In genomic region chr16:32672861-32673560, GRCm38 (mm10) we compare ENCODE assay signal across 8 mouse cellular contexts. TPM values are rescaled to one million over a fixed set of nuclear protein-coding genes. Genes with fewer than 3 reads are reported as not detected.
DNase-seq lines count a peak whose midpoint lies in the region; ATAC-seq and TF ChIP-seq lines count a peak whose summit lies in the region.
"Had no signal": no experiment of that assay in that cellular context is flagged by ENCODE, and none has a peak within 500 bp of the region (broad histone marks: within the 10 kb centered on the region; RNA-seq: fewer than 3 reads in every experiment).

No protein-coding gene starts in this region.

- no peak overlapping the region for H3K27ac ChIP-seq in limb, embryonic 13.5 days
- no peak overlapping the region for H3K27ac ChIP-seq in limb, embryonic 10.5 days
- 0 out of 2 replicates have a peak overlapping the region, but pooled peaks have one; percentile 11 for H3K27ac ChIP-seq in heart, postnatal 0 days (ENCODE audit: low read depth)
- H3K27ac ChIP-seq in lung, postnatal 0 days (ENCODE audit: low read length) = 0 out of 2 replicates have a peak overlapping the region, but pooled peaks have one; percentile 15
- H3K27ac ChIP-seq: embryonic facial prominence, embryonic 12.5 days had no signal

- peaks cover 92% of the 10 kb centered on the region for H3K36me3 ChIP-seq in limb, embryonic 13.5 days
- peaks cover 95% of the 10 kb centered on the region for H3K36me3 ChIP-seq in limb, embryonic 10.5 days
- H3K36me3 ChIP-seq in heart, postnatal 0 days (replicated peaks; ENCODE audit: control insufficient read depth, insufficient read depth, low read length) = peaks cover 30% of the 10 kb centered on the region
- H3K36me3 ChIP-seq in lung, postnatal 0 days (ENCODE audit: insufficient read depth, low read length) = peaks cover 18% of the 10 kb centered on the region; the same call in 1 of the 2 replicates

- no peak for TF ChIP-seq CTCF in heart, postnatal 0 days (IDR thresholded peaks at IDR 0.05; ENCODE audit: low read depth)
- no peak for TF ChIP-seq CTCF in lung, postnatal 0 days (IDR thresholded peaks at IDR 0.05)

- no peak for TF ChIP-seq EP300 in heart, postnatal 0 days (IDR thresholded peaks at IDR 0.05; ENCODE audit: low read depth)
- peak; percentile 25; the same call in 1 of the 2 replicates for TF ChIP-seq EP300 in lung, postnatal 0 days (IDR thresholded peaks at IDR 0.05)

- no peaks in the 10 kb centered on the region for H3K4me1 ChIP-seq in limb, embryonic 13.5 days
- H3K4me1 ChIP-seq in limb, embryonic 10.5 days = 0 out of 2 replicates have a peak, but pooled peaks cover 4% of the 10 kb centered on the region
- H3K4me1 ChIP-seq in heart, postnatal 0 days (ENCODE audit: control insufficient read depth, insufficient read depth) = peaks cover 4% of the 10 kb centered on the region
- H3K4me1 ChIP-seq in lung, postnatal 0 days (ENCODE audit: insufficient read depth, low read depth, low read length) = 0 out of 2 replicates have a peak, but pooled peaks cover 5% of the 10 kb centered on the region

- DNase-seq in limb, embryonic 10.5 days (ENCODE audit: low spot score) = no peak
- peak; percentile 91 for DNase-seq in adipocyte (ENCODE audit: low spot score)
- no peak for DNase-seq in heart, postnatal 0 days (ENCODE audit: low spot score)
- DNase-seq in lung, postnatal 0 days (ENCODE audit: low spot score) = peak; percentile 63
- DNase-seq in left cerebral cortex, adult 8-10 months (ENCODE audit: low spot score in 2 of 2) = no peak
- no peak for DNase-seq in cerebellum, postnatal 14 days

- H3K9ac ChIP-seq in limb, embryonic 13.5 days = peak overlapping the region; percentile 43; the same call in 1 of the 2 replicates
- H3K9ac ChIP-seq in heart, postnatal 0 days (replicated peaks; ENCODE audit: low read depth, low read length) = no peak overlapping the region
- H3K9ac ChIP-seq in lung, postnatal 0 days (replicated peaks; ENCODE audit: low read depth) = no peak overlapping the region
- H3K9ac ChIP-seq: embryonic facial prominence, embryonic 12.5 days had no signal

- 77% methylated on average over 13 of the region's 13 CpGs for WGBS in limb, embryonic 13.5 days
- 84% methylated on average over 13 of the region's 13 CpGs for WGBS in limb, embryonic 10.5 days
- 72% methylated on average over 13 of the region's 13 CpGs for WGBS in heart, postnatal 0 days
- 62% methylated on average over 13 of the region's 13 CpGs for WGBS in lung, postnatal 0 days

- no peak overlapping the region for H3K4me2 ChIP-seq in limb, embryonic 13.5 days (replicated peaks)
- H3K4me2 ChIP-seq in heart, postnatal 0 days (ENCODE audit: low read depth, low read length) = no peak overlapping the region
- no peak overlapping the region for H3K4me2 ChIP-seq in lung, postnatal 0 days (replicated peaks; ENCODE audit: low read depth, low read length)
- H3K4me2 ChIP-seq: embryonic facial prominence, embryonic 12.5 days had no signal

- no peaks in the 10 kb centered on the region for H3K9me3 ChIP-seq in limb, embryonic 13.5 days
- no peaks in the 10 kb centered on the region for H3K9me3 ChIP-seq in limb, embryonic 10.5 days (replicated peaks)
- no peaks in the 10 kb centered on the region for H3K9me3 ChIP-seq in heart, postnatal 0 days (replicated peaks; ENCODE audit: control insufficient read depth, low read length)
- H3K9me3 ChIP-seq in lung, postnatal 0 days (ENCODE audit: low read length) = no peaks in the 10 kb centered on the region
- H3K9me3 ChIP-seq: embryonic facial prominence, embryonic 12.5 days had no signal

- no peak for ATAC-seq in limb, embryonic 13.5 days (ENCODE audit: low FRiP score, low read depth)
- no peak for ATAC-seq in heart, postnatal 0 days (ENCODE audit: insufficient read depth, low read depth)
- ATAC-seq in lung, postnatal 0 days = peak; percentile 67

- H3K27me3 ChIP-seq in limb, embryonic 13.5 days = no peaks in the 10 kb centered on the region
- no peaks in the 10 kb centered on the region for H3K27me3 ChIP-seq in limb, embryonic 10.5 days (ENCODE audit: low read depth, poor library complexity, severe bottlenecking)
- H3K27me3 ChIP-seq in heart, postnatal 0 days (ENCODE audit: control insufficient read depth, insufficient read depth, low read length) = no peaks in the 10 kb centered on the region
- H3K27me3 ChIP-seq in lung, postnatal 0 days (replicated peaks; ENCODE audit: insufficient read depth, low read length) = no peaks in the 10 kb centered on the region
- H3K27me3 ChIP-seq: embryonic facial prominence, embryonic 12.5 days had no signal

- H3K4me3 ChIP-seq in limb, embryonic 13.5 days = no peak overlapping the region
- no peak overlapping the region for H3K4me3 ChIP-seq in limb, embryonic 10.5 days
- H3K4me3 ChIP-seq in heart, postnatal 0 days (ENCODE audit: low read depth, low read length) = no peak overlapping the region
- no peak overlapping the region for H3K4me3 ChIP-seq in lung, postnatal 0 days (ENCODE audit: low read depth, low read length)
- H3K4me3 ChIP-seq: embryonic facial prominence, embryonic 12.5 days had no signal

RNA-seq across cellular contexts. Expression of gene Tnk2, which starts 29.3 kb away (rescaled TPM):
- 12.2 and 12.8 TPM in 2 replicates for polyA plus RNA-seq in limb, embryonic 13.5 days (2015; fragmentation: Nextera tagmentation; extraction: Ambion mirVana)
- 11.2 and 12.0 TPM in 2 replicates for polyA plus RNA-seq in limb, embryonic 10.5 days (2016; fragmentation: Nextera tagmentation; extraction: Ambion mirVana)
- total RNA-seq in heart, postnatal 0 days (2014; rRNA removed; ENCODE audit: low replicate concordance) = 9.4 and 14.2 TPM in 2 replicates
- 6.0 and 7.0 TPM in 2 replicates for polyA plus RNA-seq in heart, postnatal 0 days (2015; fragmentation: Nextera tagmentation; extraction: Ambion mirVana)
- polyA plus RNA-seq in lung, postnatal 0 days (2015; fragmentation: Nextera tagmentation; extraction: Ambion mirVana) = 19.8 and 22.4 TPM in 2 replicates
- 100 to 1,000 TPM; 243 to 266 (median 252) TPM for total RNA-seq in left cerebral cortex, adult 8-10 months (2022)

Comparison
In these comparisons a context has a peak if more than half of its experiments do, and no peak if none do; other contexts are left out.
1. H3K27ac ChIP-seq: peak in heart, postnatal 0 days (single experiment) and lung, postnatal 0 days (single experiment); none in limb, embryonic 13.5 days (single experiment) and limb, embryonic 10.5 days (single experiment).
2. DNase-seq: peak in adipocyte (single experiment) and lung, postnatal 0 days (single experiment); none in limb, embryonic 10.5 days (single experiment), heart, postnatal 0 days (single experiment), left cerebral cortex, adult 8-10 months (0 of 2) and cerebellum, postnatal 14 days (0 of 2).